Mouse (Mus musculus) cerebellum, adult 9-11 months (tissue): ENCODE results near the gene Tmem121b.

Experiments
- DNase-seq: peaks from one replicate; pipeline ENCODE4 v3.0.0; 2022

Gene Tmem121b

GRCm38 (mm10) chr6:120463884-120464283, 29.7 kb downstream of the Tmem121b start:
- no peak for DNase-seq

- peak; percentile 23 for DNase-seq
Measured at GRCm38 (mm10) chr6:120463086-120463871, 30.3 kb downstream of the Tmem121b start, which contains the start of gene Il17ra. Gene Il17ra, plus strand, starts transcription at chr6:120463247.

- no peak for DNase-seq
Measured at GRCm38 (mm10) chr6:120462251-120462650, 31.4 kb downstream of the Tmem121b start.

- no peak for DNase-seq
Measured at GRCm38 (mm10) chr6:120461217-120461616, 32.4 kb downstream of the Tmem121b start.

- DNase-seq, result no peak
Measured at GRCm38 (mm10) chr6:120457751-120458150, 35.9 kb downstream of the Tmem121b start.

- no peak for DNase-seq
Measured at GRCm38 (mm10) chr6:120457074-120457473, 36.5 kb downstream of the Tmem121b start.

- no peak for DNase-seq
Measured at GRCm38 (mm10) chr6:120454627-120455077, 39.0 kb downstream of the Tmem121b start.

- no peak for DNase-seq
Measured at GRCm38 (mm10) chr6:120453556-120453955, 40.1 kb downstream of the Tmem121b start.

GRCm38 (mm10) chr6:120453103-120453445, 40.5 kb downstream of the Tmem121b start:
- no peak for DNase-seq

- DNase-seq, result no peak
Measured at GRCm38 (mm10) chr6:120452384-120453102, 41.1 kb downstream of the Tmem121b start.

- no peak for DNase-seq
Measured at GRCm38 (mm10) chr6:120450208-120450607, 43.4 kb downstream of the Tmem121b start.

- no peak for DNase-seq
Measured at GRCm38 (mm10) chr6:120443363-120444355, 49.9 kb downstream of the Tmem121b start.

GRCm38 (mm10) chr6:120442171-120442749, 51.3 kb downstream of the Tmem121b start:
- DNase-seq, result no peak
